ENCODE assay signal across 8 mouse cellular contexts in genomic region chr12:109453065-109453997, GRCm38 (mm10). TPM values are rescaled to one million over a fixed set of nuclear protein-coding genes. Genes with fewer than 3 reads are reported as not detected.
DNase-seq lines count a peak whose midpoint lies in the region; ATAC-seq lines count a peak whose summit lies in the region.

No protein-coding gene starts in this region.

- ATAC-seq in limb, embryonic 11.5 days (ENCODE audit: insufficient number of reproducible peaks, low FRiP score, low TSS enrichment, low read depth), result peak; percentile 35; the same call in 1 of the 2 replicates
- peak; percentile 45 for ATAC-seq in neural tube, embryonic 13.5 days (ENCODE audit: low read depth)

- peaks cover 26% of the 10 kb centered on the region for H3K27me3 ChIP-seq in limb, embryonic 11.5 days (ENCODE audit: control insufficient read depth, insufficient read depth, low read length)
- peaks cover 79% of the 10 kb centered on the region for H3K27me3 ChIP-seq in neural tube, embryonic 13.5 days

- H3K36me3 ChIP-seq in limb, embryonic 11.5 days (ENCODE audit: control insufficient read depth, insufficient read depth, low read length), result no peaks in the 10 kb centered on the region
- no peaks in the 10 kb centered on the region for H3K36me3 ChIP-seq in neural tube, embryonic 13.5 days

- peak overlapping the region; percentile 89 for H3K4me2 ChIP-seq in limb, embryonic 11.5 days (ENCODE audit: low read depth, severe bottlenecking)
- peak overlapping the region; percentile 85 for H3K4me2 ChIP-seq in neural tube, embryonic 13.5 days

- peaks cover 51% of the 10 kb centered on the region for H3K4me1 ChIP-seq in limb, embryonic 11.5 days (ENCODE audit: control insufficient read depth, insufficient read depth, low read length)
- peaks cover 67% of the 10 kb centered on the region for H3K4me1 ChIP-seq in neural tube, embryonic 13.5 days (replicated peaks)

- DNase-seq in gastrocnemius, postnatal 10 days, result peak; percentile 49
- no peak for DNase-seq in gastrocnemius, postnatal 25 days
- DNase-seq in thymus, postnatal 4 days, result peak; percentile 31
- no peak for DNase-seq in thymus, postnatal 25 days
- peak; percentile 76 for DNase-seq in limb, embryonic 11.5 days (ENCODE audit: low spot score)
- DNase-seq in cerebellum, adult 11 months, result no peak
- DNase-seq in spleen, postnatal 10 days (ENCODE audit: low spot score in 2 of 2), result no peak

- no peaks in the 10 kb centered on the region for H3K9me3 ChIP-seq in limb, embryonic 11.5 days (ENCODE audit: control insufficient read depth, low read length)
- H3K9me3 ChIP-seq in neural tube, embryonic 13.5 days, result no peaks in the 10 kb centered on the region

- 1% methylated on average over 74 of the region's 96 CpGs for WGBS in limb, embryonic 11.5 days
- WGBS in neural tube, embryonic 13.5 days, result under 1% methylated on average over 66 of the region's 96 CpGs

- peak overlapping the region; percentile 72 for H3K9ac ChIP-seq in limb, embryonic 11.5 days (ENCODE audit: low read length)
- peak overlapping the region; percentile 73 for H3K9ac ChIP-seq in neural tube, embryonic 13.5 days

- H3K4me3 ChIP-seq in limb, embryonic 11.5 days (ENCODE audit: low read depth, low read length), result peak overlapping the region; percentile 33
- H3K4me3 ChIP-seq in neural tube, embryonic 13.5 days, result peak overlapping the region; percentile 48

- H3K27ac ChIP-seq in limb, embryonic 11.5 days (replicated peaks; ENCODE audit: low read depth, low read length), result 0 out of 2 replicates have a peak overlapping the region, but pooled peaks have one; percentile 9
- H3K27ac ChIP-seq in neural tube, embryonic 13.5 days (replicated peaks), result no peak overlapping the region; the same call in 1 of the 2 replicates

RNA-seq across cellular contexts. Expression of gene Dlk1, which starts 0.7 kb away (rescaled TPM):
- total RNA-seq in gastrocnemius, postnatal 10 days (2021), result 1,000 to 10,000 TPM in 1 of 2 experiments, 100 to 1,000 TPM in 1; 774 to 1,034 TPM
- total RNA-seq in gastrocnemius, postnatal 25 days (2021), result 10 to 100 TPM in 1 of 2 experiments, 1 to 10 TPM in 1; 9.4 to 12.8 TPM
- 95.6 and 121 TPM in 2 replicates for polyA plus RNA-seq in limb, embryonic 11.5 days (2014; fragmentation: Nextera tagmentation; extraction: Ambion mirVana)
- polyA plus RNA-seq in neural tube, embryonic 13.5 days (2015; fragmentation: Nextera tagmentation; extraction: Ambion mirVana), result 77.7 and 96.5 TPM in 2 replicates

Comparison
In these comparisons a context has a peak if more than half of its experiments do, and no peak if none do; other contexts are left out.
1. DNase-seq: peak in gastrocnemius, postnatal 10 days (single experiment), thymus, postnatal 4 days (single experiment) and limb, embryonic 11.5 days (single experiment); none in gastrocnemius, postnatal 25 days (single experiment), thymus, postnatal 25 days (single experiment), cerebellum, adult 11 months (single experiment) and spleen, postnatal 10 days (0 of 2).
2. RNA of gene Dlk1, which starts 0.7 kb away (total RNA-seq): 774 to 1,034 TPM in gastrocnemius, postnatal 10 days; 9.4 to 12.8 TPM in gastrocnemius, postnatal 25 days; every median in the first group is over 10 times any median in the second.